Mouse (Mus musculus): Measurements from ENCODE around the gene Hoxb6.

The Hoxb6 gene

DNA sequence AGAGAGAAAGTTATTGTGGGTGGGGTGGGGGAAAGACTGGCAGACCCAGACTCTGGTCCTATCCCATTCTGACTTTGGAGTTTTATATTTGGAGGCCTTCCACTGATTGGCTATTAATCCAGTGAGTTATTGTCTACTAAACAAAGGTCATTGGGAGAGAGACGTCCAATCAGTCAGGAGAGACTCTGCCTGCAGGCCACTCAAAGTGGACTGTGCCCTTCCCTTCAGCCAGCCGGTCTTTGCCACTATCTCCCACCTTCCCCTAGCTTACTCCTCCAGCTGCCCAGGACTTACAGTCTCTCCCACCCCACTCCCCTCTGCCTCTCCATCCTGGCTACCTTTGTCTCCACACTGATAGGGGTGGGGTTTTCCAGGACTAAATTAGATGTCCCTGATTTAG, 44.3 kb downstream of the Hoxb6 start:
- DNase-seq (ENCODE audit: low read depth) = no peak

DNA sequence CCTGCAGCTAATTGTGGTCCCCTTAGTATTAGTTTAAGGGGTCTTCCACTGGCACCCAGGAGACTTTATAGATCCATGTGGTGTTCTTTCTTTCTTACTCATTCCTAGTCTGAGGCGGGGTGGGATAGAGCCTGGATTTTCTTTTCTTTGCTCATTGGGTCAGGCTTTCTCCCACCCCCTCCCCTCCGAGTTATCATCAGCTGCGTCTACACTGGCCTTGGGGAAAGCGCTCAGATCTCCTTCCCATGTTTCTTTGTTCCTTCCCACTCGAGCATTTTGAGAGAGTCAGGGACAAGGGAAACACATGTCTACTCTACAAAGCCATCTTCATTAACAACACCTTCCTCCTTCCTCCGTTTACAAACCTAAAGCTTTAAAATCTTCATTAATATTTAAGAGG, 44.8 kb downstream of the Hoxb6 start:
- DNase-seq (ENCODE audit: low read depth) = no peak

DNA sequence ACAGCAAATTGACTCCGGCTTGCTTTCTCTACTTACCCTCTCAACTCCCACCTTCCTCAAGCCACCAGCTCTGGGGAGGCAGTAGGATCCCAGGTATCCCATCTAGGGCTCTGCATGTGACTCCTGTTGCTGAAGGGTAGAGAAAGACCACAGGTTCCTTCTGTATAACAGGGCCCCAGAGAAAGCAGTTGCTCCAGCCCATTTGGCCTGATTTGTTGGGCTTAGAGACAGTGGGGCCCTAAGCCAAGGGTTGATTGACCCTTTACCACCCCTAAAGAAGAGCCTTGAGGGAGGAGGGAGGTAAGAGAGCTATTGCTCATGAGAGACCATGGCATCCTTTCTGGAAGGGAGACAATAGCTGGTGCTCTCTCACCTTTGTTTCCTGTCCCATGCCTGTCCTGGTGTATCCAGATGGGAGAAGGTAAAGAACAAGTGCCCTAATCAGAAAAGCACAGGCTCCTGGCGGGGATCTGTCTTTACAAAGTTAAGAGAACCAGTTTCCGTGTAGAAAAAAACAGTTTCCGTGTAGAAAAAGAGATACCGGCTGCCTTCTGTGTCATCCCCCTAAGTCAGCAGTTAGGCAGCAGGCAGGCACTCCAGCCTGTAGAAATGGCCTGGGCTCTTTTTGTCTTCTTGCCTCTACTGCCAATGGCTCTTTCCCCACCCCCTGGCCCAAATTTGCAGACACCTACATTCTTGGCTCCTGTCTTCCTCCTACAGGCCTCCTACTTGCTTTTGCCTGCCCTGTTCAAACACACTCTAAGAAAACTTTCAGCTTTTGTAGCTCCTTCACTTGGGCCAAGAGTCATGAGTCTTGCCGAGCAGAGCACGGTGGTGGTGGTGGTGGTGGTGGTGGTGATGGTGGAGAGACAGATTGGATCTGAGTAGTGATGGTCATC, 46.9 kb downstream of the Hoxb6 start:
- no peak for DNase-seq (ENCODE audit: low read depth)

DNA sequence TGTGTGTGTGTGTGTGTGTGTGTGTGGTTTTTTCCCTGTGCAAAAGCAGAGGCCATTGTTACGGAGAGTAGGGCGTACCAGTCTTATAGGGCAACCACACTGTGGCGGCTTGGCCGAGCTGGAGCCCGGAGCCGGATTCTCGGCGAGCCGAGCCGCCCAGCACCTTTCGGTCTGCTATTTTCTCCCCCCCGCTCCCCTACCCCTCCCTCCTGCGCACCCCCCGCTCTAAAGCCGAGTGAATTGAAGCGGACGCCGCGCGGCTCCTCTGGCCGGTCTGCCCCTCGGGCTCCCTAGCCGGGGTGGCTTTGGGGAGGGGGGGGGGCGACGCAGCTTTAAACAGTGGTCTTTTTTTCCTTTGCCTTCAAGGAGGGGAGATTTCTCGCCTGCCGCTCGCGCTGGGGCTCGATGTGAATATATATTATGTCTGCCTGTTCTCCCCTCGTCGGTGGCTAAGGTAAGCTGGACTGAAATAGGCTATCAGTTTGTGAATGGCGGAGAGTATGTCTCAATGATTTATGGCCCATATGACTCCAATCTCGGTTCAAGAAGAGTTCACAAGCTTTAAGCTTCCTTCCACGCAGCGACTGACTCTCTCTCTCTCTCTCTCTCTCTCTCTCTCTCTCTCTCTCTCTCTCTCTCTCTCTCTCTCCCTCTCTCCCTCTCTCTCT, 48.6 kb downstream of the Hoxb6 start:
- no peak for DNase-seq (ENCODE audit: low read depth)

DNA sequence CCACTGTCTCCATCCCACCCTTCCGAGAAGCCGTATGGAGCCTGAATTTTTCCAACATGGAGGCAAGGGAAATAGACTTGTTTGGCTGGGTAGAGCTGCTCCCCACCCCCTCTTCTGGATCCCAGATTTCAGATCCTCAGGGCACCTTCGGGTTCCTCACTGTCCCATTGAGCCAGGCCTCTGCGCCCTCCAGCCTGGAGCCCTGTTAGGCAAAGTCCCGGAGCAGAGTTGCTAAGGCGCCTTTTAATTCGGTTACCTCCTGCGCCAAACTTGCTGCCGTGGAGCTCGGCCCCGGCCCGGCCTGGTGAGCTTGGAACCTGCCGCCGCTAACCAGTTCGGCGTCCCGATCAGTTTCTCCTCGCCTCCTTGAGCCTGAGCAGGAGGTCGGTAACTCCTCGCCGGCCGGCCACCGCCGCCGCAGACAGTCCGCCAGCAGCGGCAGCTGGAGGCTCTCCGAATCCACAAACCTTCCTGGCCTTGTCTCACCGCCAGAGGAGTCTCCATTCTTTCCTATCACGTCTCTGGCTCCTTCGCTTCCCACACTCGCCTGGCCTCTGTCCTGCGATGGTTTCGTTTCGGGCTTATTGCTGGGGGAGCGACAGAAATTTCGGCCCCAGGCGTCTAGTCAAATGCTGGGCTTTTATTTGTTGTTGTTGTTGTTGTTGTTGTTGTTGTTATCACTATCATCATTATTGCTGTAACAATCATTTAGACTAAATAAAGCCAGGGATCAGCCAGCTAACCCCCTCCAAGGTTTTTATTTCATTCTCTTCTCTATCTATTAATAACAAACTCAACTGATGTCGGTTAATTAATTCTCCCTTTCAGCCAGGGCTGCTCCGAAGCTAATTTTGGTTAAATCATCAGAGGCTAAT, 49.7 kb downstream of the Hoxb6 start:
- DNase-seq (ENCODE audit: low read depth) = no peak

DNA sequence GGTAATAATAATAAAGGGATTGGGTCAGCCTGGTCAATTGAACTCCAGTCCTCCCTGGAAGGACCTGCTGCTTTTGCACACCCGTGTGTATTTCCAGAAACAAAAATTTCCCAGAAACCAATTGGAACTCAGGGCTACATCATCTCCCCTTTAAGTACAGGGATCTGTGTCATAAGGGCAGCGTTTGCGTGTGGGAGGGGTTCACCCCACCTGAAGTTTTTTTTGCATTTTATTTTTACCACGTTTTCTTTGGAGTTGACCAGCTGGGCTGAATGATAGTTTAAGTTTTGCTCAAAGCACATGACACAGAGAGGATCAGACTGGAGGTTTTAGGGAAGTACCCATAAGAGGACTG, 50.3 kb downstream of the Hoxb6 start:
- DNase-seq (ENCODE audit: low read depth) = no peak

DNA sequence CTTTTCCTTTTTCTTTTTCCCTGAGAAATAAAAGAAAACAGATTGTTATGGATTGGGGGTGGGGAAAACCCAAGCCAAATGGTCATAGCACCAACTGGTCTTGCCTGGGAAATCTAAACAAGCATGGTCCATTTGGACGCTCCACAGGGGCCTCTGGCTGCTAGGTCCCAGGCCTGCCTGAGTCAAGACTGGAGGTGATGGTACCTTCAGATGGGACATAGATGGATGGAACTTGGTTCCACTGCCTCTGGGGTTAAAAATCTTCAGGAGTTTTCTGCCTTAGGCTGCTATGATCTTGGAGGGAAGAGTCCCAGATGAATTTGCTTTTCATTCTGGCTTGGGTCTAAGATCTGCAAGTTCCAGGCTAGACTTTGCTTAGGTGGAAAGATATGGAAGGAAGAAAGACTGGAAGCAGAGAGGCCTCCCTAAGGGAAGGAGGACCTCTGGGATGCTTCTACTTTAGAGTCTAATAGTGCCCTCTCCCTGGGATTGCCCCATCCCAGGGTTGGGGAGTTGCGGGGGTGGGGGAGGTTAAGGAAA, 51.0 kb downstream of the Hoxb6 start:
- no peak for DNase-seq (ENCODE audit: low read depth)

DNA sequence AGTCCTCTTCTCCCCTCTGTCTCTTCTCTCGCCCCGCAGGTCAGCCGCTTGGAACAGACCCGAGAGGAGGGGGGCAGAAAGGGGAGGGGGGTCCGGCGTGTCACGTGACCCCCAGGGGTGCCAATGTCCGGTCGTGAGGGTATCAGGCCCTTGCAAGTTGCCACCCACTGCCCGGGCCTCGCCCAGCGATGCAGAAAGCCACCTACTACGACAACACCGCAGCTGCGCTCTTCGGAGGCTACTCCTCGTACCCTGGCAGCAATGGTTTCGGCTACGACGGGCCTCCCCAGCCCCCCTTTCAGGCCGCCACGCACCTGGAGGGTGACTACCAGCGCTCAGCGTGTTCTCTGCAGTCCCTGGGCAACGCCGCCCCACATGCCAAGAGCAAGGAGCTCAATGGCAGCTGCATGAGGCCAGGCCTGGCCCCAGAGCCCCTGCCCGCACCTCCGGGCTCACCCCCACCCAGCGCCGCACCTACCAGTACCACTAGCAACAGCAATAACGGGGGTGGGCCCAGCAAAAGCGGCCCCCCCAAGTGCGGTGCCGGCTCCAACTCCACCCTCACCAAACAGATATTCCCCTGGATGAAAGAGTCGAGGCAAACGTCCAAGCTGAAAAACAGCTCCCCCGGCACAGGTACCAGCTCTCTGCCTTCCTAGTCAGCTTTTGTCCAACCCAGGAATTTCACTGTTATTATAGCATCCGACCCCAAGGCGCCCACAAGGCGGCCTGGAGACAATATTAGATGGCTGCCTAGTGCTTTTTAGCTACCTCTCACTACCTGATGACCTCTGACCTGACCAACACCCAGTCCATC, 52.0 kb downstream of the Hoxb6 start:
- no peak for DNase-seq (ENCODE audit: low read depth)

DNA sequence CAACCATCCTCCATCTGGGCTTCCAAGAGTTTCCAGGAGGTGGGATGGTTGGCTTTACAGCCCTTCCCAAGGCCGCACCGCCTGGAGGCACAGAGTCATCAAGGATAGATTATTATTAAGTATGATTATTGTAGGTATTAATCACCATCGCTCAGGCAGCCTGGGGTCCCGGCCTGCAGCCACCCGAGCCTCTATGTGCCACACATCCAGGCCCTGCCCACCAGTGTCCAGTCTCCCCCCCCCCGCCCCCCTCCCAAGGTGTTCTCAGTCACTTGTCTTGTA, 52.5 kb downstream of the Hoxb6 start:
- no peak for DNase-seq (ENCODE audit: low read depth)

DNA sequence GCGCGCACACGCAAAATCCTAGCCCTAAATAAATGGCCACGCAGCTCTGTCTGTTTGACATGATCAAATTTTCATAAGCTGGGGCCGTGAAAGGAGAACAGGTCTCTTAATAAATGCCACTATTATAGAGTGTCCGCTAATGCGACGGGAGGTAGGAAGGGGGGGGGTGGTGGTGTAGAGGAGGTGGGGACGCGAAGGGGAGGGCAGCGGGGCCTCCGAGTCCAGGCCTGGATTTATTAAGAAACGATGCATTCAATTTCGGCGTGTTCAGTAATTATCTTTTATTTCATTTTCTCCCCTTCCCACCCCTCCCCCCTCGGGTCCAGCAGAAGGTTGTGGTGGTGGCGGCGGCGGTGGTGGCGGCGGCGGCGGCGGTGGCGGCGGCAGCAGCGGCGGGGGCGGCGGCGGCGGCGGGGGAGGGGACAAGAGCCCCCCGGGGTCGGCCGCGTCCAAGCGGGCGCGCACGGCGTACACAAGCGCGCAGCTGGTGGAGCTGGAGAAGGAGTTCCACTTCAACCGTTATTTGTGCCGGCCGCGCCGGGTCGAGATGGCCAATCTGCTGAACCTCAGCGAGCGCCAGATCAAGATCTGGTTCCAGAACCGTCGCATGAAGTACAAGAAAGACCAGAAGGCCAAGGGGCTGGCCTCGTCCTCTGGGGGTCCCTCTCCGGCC, 53.1 kb downstream of the Hoxb6 start:
- DNase-seq (ENCODE audit: low read depth) = no peak

DNA sequence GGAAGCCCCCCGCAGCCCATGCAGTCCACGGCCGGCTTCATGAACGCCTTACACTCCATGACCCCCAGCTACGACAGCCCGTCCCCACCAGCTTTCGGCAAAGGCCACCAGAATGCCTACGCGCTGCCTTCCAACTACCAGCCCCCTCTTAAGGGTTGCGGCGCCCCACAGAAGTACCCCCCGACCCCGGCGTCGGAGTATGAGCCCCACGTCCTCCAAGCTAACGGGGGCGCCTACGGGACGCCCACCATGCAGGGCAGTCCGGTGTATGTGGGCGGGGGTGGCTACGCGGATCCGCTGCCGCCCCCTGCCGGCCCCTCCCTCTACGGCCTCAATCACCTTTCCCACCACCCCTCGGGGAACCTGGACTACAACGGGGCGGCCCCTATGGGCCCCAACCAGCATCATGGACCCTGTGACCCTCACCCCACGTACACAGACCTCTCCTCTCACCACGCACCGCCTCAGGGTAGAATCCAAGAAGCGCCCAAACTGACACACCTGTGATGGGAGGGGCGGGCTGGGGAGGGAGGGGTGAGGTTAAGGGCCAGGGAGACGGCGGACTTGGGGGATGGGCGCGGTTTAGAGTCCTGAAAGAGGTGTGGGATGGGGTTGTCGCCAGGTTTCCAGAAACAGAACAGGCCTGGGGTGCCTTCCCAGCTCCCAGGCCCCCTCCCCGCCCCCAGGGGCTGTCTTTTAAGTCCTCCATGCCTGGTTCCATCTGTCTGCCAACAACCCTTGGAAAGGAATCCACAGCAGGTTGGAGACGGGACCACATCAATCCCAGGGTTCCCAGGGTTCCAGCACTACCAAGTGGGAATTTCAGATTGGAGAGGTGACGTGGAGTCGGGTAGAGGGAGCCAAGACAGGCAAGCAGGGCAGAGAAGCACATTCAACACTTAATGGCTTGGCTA, 53.9 kb downstream of the Hoxb6 start:
- no peak for DNase-seq (ENCODE audit: low read depth)

DNA sequence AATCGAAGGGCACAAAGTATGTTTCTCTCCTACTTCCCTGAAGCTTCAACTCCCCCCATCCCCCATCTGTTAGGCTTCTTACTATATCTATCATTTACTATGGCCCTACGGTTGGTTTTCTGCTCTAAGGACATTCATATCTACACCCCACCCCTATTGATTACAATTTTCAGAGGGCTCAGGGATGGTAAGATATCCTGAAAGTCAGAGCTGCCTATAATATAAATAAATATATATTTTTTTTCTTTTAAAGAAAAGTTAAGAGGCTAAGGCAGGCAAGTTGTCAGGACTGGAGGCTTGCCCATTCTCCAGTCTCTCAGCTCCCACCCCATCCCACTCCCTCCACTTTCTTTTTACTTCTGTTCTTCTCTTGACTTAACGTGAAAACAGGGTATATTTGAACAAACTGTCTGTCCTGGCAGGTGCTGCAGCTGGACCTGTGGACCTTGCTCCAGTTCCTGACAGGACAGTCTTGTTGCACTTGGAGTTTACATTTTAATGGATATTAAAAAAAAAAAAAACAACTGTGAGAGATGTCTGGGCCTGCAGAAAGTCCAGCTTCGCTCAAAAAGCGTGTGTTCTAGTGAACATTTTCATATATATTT, 54.7 kb downstream of the Hoxb6 start:
- DNase-seq (ENCODE audit: low read depth) = no peak

DNA sequence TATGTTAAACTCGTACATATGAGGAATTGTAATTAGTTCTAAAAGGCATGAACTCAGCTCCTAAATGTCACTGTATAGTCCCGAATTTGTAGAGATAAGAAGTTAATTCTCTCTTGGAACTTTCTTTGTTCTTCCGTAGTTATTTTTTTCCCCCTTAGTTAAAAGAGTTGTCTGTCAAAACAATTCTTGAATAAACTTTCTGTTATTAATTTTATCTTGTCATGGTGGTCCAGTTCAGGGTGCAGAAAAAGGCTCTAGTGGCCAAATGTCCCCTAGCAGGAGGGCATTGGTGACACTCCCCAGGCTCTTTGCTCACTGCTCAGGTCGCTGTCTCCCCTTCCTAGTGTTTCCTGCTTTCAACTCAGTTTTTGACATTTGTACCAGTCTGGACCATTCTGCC, 55.4 kb downstream of the Hoxb6 start:
- no peak for DNase-seq (ENCODE audit: low read depth)

DNA sequence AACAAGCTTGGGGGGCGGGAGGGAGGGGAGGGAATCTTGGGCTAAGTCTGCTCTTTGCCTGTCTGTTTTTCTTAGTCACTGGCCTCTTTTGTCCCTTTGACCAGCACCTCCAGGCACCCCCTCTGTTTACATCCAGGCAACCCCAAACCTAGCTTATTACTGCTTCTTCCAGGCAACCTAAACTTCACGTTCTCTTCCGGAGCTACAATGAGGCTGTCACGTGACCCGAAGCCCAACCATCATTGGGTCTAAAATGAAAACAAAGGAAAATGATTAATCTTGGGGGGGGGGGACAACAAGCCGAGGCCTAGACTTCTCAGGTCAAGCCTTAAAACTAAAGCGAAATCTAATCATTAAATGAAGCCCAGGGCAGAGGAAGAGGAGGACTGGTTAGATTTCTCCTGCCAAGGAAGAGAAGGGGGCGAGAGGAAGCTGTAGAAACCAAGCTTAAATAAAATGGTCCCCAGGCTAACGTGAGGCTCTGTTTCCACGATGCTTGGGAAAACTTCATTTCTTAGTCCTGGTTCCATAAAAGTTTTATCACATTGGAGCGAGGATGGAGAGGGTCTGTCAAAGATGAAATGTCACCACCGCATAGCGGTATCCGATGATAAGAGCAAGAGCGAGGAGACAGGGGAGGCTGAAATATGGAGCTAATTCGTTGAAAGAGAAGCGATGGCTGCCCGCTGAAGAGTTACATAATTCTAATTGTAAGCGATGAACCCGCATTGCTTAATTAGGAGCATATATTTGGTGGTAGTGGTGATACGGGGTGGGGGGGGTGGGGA, 56.1 kb downstream of the Hoxb6 start:
- no peak for DNase-seq (ENCODE audit: low read depth)

DNA sequence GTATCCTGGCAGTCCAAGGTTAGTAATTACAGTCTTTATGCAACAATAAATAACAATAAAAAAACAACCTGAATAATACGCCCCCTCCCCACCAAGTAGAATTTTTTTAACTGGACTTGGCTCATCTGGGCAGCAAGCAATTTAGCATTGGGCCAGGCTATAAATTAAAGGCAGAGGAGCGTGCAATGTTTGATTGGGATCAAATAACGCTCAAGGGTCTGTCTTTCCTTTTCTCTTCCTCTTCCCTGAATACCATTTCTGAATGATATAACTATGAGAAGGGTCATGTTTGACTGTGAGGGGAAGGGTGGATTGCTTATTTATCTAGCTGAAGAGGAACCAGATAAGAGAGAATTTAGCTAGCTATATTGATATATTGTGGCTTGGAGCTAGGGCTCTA, 56.7 kb downstream of the Hoxb6 start:
- no peak for DNase-seq (ENCODE audit: low read depth)

DNA sequence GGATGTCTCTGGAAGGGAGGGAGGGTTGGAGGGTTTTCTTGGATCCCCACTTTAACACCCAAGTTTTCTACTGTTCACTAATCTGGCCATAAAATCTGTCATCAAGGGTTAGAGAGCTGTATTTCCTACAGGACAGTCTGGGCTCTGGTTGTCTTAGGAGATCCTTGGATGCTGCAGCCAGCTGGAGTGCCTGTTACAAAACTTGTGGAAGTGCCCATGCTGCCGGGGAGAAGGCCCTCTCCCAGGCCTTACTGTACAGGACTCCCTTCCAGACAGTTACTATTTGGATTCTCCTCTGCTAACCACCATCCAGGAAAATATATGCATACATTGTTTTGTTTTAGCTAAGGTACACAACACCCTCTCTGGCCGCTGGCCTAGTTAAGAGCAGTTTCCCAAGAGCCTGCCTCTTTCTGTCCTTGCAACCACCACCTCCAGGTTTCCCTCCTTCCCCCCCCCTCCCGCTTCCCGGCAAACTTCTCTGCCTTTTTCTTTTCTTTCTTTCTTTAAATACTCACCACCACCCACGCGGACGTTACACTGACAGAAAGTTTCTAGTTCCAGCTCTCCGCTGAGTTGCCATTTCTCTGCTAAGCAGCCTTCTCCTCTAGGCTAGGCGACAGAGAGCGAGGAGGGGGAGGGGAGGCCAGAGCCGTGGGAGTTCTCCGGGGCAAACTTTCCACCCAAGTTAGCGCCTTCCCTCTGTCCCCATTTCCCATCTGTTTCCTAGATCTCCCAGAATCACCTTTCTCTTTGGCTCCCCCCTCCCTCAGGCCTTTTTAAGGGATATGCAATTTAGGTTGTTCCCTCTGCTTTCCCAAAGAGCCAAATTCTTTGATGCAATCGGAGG, 57.4 kb downstream of the Hoxb6 start:
- no peak for DNase-seq (ENCODE audit: low read depth)

DNA sequence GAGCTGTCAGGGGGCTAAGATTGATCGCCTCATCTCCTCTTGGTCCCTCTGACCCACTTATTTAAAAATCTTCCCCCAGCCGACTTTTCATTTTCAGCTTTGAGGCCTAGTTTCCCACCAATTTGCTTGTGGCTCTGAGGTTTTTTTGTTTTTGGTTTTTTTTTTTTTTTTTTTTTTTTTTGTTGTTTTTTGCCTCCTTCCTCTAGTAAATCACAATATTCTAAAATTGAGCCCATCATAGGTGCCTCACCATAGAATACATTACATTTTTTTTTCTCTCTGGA, 58.0 kb downstream of the Hoxb6 start, which contains the start of gene Hoxb2:
Gene Hoxb2 (plus strand): TSS at position 185 of the 284 bp plus-strand sequence.
- no peak for DNase-seq (ENCODE audit: low read depth)

DNA sequence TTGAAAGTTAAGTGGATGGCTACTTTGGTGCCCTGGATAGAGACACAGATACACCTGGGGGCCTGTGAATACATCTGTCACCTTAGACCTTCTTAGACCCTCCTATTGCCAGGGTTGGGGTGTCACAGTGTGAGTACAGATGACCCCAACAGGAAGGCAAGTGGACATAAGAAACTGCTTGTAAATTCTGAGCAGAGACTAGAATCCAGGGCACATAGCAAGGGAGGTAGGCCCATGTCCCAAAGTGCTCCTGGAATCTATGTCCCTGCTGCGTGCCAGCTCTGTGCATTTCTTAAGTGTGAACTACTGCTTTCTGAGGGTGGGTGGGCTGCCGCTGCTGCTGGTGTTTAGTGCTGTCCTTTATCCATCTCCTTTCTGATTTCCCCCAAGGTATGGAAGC, 58.5 kb downstream of the Hoxb6 start:
- no peak for DNase-seq (ENCODE audit: low read depth)
